Mouse (Mus musculus) leukemia stem cell, adult 10-12 weeks (primary cell): Measurements from ENCODE around the gene Snx30. TPM values are rescaled to one million over a fixed set of nuclear protein-coding genes. Genes with fewer than 3 reads are reported as not detected.

ENCODE experiments used
- polyA plus RNA-seq: library from polyadenylated mRNA; stranded (reverse); fragments of >175 nt; gene quantifications from 2 replicates; pipeline ENCODE4 v1.2.3, GENCODE M21; 2012; ENCODE audit warnings: low replicate concordance

Gene Snx30
- polyA plus RNA-seq, result 6.6 and 16.8 TPM in 2 replicates

DNA sequence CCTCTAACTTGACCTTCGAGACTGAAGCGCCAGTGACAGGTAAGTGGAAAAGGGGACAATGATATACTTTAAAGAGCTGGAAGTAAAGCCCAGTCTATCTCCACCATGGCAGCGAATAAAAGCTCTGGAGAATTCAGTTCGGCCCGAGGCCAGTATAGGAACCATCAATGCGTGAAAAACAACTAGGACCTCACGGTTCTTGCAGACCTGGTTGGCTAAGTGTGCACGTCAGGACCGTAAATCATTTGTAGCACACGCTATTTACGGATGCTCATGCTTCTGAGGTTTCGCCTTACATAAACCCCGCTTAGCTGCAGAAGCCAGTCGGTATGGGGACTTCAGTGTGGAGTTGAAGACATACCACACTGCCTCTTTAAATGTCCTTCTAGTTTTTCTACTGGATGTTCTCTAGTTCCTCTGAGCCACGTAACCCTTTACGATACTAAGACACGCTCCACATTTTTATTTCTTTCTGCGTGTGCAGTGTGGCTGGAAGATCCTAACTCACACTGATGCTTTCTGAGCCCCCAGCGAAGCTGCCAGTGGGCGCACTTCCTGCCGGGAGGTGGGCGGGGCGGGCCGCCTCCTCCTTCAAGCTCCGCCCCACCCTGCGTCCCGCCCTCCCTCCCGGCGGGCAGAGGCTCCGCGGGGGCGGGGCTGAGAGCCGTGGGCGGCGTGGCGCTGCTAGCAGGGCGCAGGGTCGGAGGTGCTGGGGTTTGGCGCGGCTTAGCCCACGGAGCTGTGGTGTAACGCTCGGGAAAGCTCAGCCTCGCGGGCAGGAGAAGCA is at the start of gene Snx30:
Snx30 (plus strand) TSS at position 660 of the 787 bp plus-strand sequence.

DNA sequence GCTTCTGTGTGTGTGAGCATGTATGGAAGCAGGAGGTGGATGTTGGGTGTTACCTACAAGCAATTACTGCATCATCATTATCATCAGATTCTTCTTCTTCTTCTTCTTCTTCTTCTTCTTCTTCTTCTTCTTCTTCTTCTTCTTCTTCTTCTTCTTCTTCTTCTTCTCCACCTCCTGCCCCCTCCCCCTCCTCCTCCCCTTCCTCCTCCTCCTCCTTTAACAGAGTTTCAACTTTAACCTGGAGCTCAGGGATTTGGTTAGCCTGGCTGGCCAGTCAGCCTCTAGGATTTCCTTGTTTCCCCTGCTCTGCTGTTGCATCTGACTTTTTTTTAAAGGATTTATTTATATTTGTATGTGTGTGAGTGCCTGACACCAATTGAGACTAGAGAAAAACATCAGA is 4.2 kb upstream of the Snx30 start, which contains the start of gene Inip:
Inip (minus strand) TSS at position 101 of the 400 bp plus-strand sequence.

GRCm38 (mm10) chr4:59914608-59915403 is 109.2 kb downstream of the Snx30 start, which contains the start of gene Slc46a2:
Slc46a2 (minus strand) TSS chr4:59915056.

Other genes with a start within 250 kb of the Snx30 start
- 2.5 and 3.7 TPM in 2 replicates for gene Hsdl2, start 224.3 kb upstream of the Snx30 start, polyA plus RNA-seq
- gene E130308A19Rik, start 179.6 kb upstream of the Snx30 start, polyA plus RNA-seq, result 8.3 and 9.7 TPM in 2 replicates
- 9.1 and 9.6 TPM in 2 replicates for gene Inip, start 4.3 kb upstream of the Snx30 start, polyA plus RNA-seq
- 0.06 TPM in 1 of 2 replicates, not detected in the other for gene Slc46a2, start 109.2 kb downstream of the Snx30 start, polyA plus RNA-seq
- not detected in 2 replicates for gene Mup4, start 154.9 kb downstream of the Snx30 start, polyA plus RNA-seq
- not detected in 2 replicates for gene Mup6, start 158.5 kb downstream of the Snx30 start, polyA plus RNA-seq